In genomic region chr10:111009113-111009640, GRCm38 (mm10) we compare ENCODE assay signal across 8 mouse cellular contexts. TPM values are rescaled to one million over a fixed set of nuclear protein-coding genes. Genes with fewer than 3 reads are reported as not detected.
DNase-seq lines count a peak whose midpoint lies in the region; ATAC-seq and TF ChIP-seq lines count a peak whose summit lies in the region.

No protein-coding gene starts in this region.

- peak overlapping the region; percentile 84 for H3K4me2 ChIP-seq in hindbrain, embryonic 14.5 days (replicated peaks)
- H3K4me2 ChIP-seq in midbrain, postnatal 0 days (ENCODE audit: low read depth, low read length, poor library complexity, severe bottlenecking) = peak overlapping the region; percentile 68

- TF ChIP-seq POLR2A in brain, embryonic 14.5 days (IDR thresholded peaks at IDR 0.05; ENCODE audit: borderline replicate concordance, extremely low read depth, insufficient read depth, insufficient read length, poor library complexity, severe bottlenecking) = no peak

- H3K27me3 ChIP-seq in hindbrain, embryonic 14.5 days (ENCODE audit: control insufficient read depth, insufficient read depth, low read length) = no peaks in the 10 kb centered on the region
- no peaks in the 10 kb centered on the region for H3K27me3 ChIP-seq in midbrain, postnatal 0 days (ENCODE audit: insufficient read depth, low read length)

- WGBS in hindbrain, embryonic 14.5 days = under 1% methylated on average over 27 of the region's 28 CpGs
- under 1% methylated on average over 26 of the region's 28 CpGs for whole genome bisulfite sequencing in midbrain, postnatal 0 days

- H3K9ac ChIP-seq in hindbrain, embryonic 14.5 days = peak overlapping the region; percentile 95
- H3K9ac ChIP-seq in midbrain, postnatal 0 days (replicated peaks; ENCODE audit: low read length, poor library complexity, severe bottlenecking) = peak overlapping the region; percentile 99

- TF ChIP-seq CTCF in layer of hippocampus, adult 2 months (conservative IDR thresholded peaks at IDR 0.05) = no peak
- no peak for TF ChIP-seq CTCF in brain, embryonic 14.5 days (IDR thresholded peaks at IDR 0.05; ENCODE audit: borderline replicate concordance, extremely low read depth, insufficient read depth, insufficient read length)
- no peak for TF ChIP-seq CTCF in midbrain, postnatal 0 days (IDR thresholded peaks at IDR 0.05)

- peak overlapping the region; percentile 100 for H3K27ac ChIP-seq in layer of hippocampus, adult 2 months
- H3K27ac ChIP-seq in hindbrain, embryonic 14.5 days = peak overlapping the region; percentile 98
- peak overlapping the region; percentile 91 for H3K27ac ChIP-seq in midbrain, postnatal 0 days (ENCODE audit: low read depth, low read length)

- H3K4me3 ChIP-seq in layer of hippocampus, adult 2 months = peak overlapping the region; percentile 99
- H3K4me3 ChIP-seq in hindbrain, embryonic 14.5 days (replicated peaks; ENCODE audit: low read length) = peak overlapping the region; percentile 63
- H3K4me3 ChIP-seq in midbrain, postnatal 0 days (ENCODE audit: low read depth, low read length) = peak overlapping the region; percentile 92

- H3K36me3 ChIP-seq in hindbrain, embryonic 14.5 days (replicated peaks; ENCODE audit: control insufficient read depth, insufficient read depth) = no peaks in the 10 kb centered on the region
- H3K36me3 ChIP-seq in midbrain, postnatal 0 days (ENCODE audit: insufficient read depth, low read length) = no peaks in the 10 kb centered on the region

- no peak for ATAC-seq in hindbrain, embryonic 14.5 days (ENCODE audit: low FRiP score)
- ATAC-seq in midbrain, postnatal 0 days (ENCODE audit: low FRiP score) = no peak
- ATAC-seq in frontal cortex, adult (ENCODE audit: low TSS enrichment) = no peak

- H3K4me1 ChIP-seq in hindbrain, embryonic 14.5 days (replicated peaks; ENCODE audit: control insufficient read depth, insufficient read depth, low read length) = peaks cover 35% of the 10 kb centered on the region
- 0 out of 2 replicates have a peak, but pooled peaks cover 7% of the 10 kb centered on the region for H3K4me1 ChIP-seq in midbrain, postnatal 0 days (ENCODE audit: insufficient read depth, low read length)

- peak in 1 of 2 experiments; percentile 8 for DNase-seq in layer of hippocampus, adult 2 months (ENCODE audit: low spot score in 2 of 2)
- DNase-seq in layer of hippocampus, postnatal 10 days (ENCODE audit: low spot score in 2 of 2) = no peak
- peak; percentile 66 for DNase-seq in brain, embryonic 14.5 days (ENCODE audit: low read depth)
- peak; percentile 50 for DNase-seq in hindbrain, embryonic 14.5 days (ENCODE audit: low spot score)
- no peak for DNase-seq in midbrain, postnatal 0 days (ENCODE audit: low spot score)
- no peak for DNase-seq in spleen, postnatal 10 days (ENCODE audit: low spot score in 2 of 2)
- no peak for DNase-seq in spleen, postnatal 14 days (ENCODE audit: low spot score in 2 of 2)

- no peaks in the 10 kb centered on the region for H3K9me3 ChIP-seq in hindbrain, embryonic 14.5 days (ENCODE audit: control insufficient read depth, low read length)
- no peaks in the 10 kb centered on the region for H3K9me3 ChIP-seq in midbrain, postnatal 0 days (ENCODE audit: low read length)

RNA-seq across cellular contexts. Expression of gene Zdhhc17, which starts 0.8 kb away (rescaled TPM):
- total RNA-seq in layer of hippocampus, adult 2 months (2021) = 100 to 1,000 TPM; 105 to 110 TPM
- total RNA-seq in layer of hippocampus, postnatal 10 days (2021) = 10 to 100 TPM; 75.4 to 82.2 TPM
- polyA plus RNA-seq in brain, embryonic 14.5 days (2012; rRNA removed) = 83.4 and 90.8 TPM in 2 replicates
- 62.1 and 68.1 TPM in 2 replicates for polyA plus RNA-seq in hindbrain, embryonic 14.5 days (2014; fragmentation: Nextera tagmentation; extraction: Ambion mirVana)
- total RNA-seq in midbrain, postnatal 0 days (2014; rRNA removed) = 60.9 and 63.0 TPM in 2 replicates
- 44.4 and 44.8 TPM in 2 replicates for polyA plus RNA-seq in midbrain, postnatal 0 days (2015; fragmentation: Nextera tagmentation; extraction: Ambion mirVana)

Comparison
In these comparisons a context has a peak if more than half of its experiments do, and no peak if none do; other contexts are left out.
1. DNase-seq: peak in brain, embryonic 14.5 days (single experiment) and hindbrain, embryonic 14.5 days (single experiment); none in layer of hippocampus, postnatal 10 days (0 of 2), midbrain, postnatal 0 days (single experiment), spleen, postnatal 10 days (0 of 2) and spleen, postnatal 14 days (0 of 2).
2. Peak in every context shown above with its lines, with median percentiles within 50 percentile points of each other: H3K27ac ChIP-seq and H3K4me3 ChIP-seq.